Mouse (Mus musculus): Measurements from ENCODE around the gene Apip.
A peak's percentile ranks its signal among the peaks of the same experiment; 100 is the strongest.

GRCm38 (mm10) chr2:103088099-103088498 lies 14.6 kb downstream of the Apip start:
- peak; percentile 53 for TF ChIP-seq CTCF (IDR thresholded peaks at IDR 0.05)
- no peak for TF ChIP-seq POLR2A (IDR thresholded peaks at IDR 0.05; ENCODE audit: insufficient read depth, low read depth, low read length)
- TF ChIP-seq EP300 (IDR thresholded peaks at IDR 0.05; ENCODE audit: insufficient read depth, low read depth, low read length), result no peak
